8 mouse cellular contexts compared by ENCODE assay signal in genomic region chr11:60810046-60810965, GRCm38 (mm10). TPM values are rescaled to one million over a fixed set of nuclear protein-coding genes. Genes with fewer than 3 reads are reported as not detected.
A peak's percentile ranks its signal among the peaks of the same experiment; 100 is the strongest.
DNase-seq lines count a peak whose midpoint lies in the region; ATAC-seq and TF ChIP-seq lines count a peak whose summit lies in the region.

No protein-coding gene starts in this region.

- peak overlapping the region; percentile 87 for H3K4me2 ChIP-seq in lung, embryonic 14.5 days
- H3K4me2 ChIP-seq in embryonic facial prominence, embryonic 13.5 days: peak overlapping the region; percentile 85
- H3K4me2 ChIP-seq in midbrain, embryonic 14.5 days (ENCODE audit: low read length): peak overlapping the region; percentile 86

- no peak for TF ChIP-seq CTCF in lung, embryonic 14.5 days (IDR thresholded peaks at IDR 0.05; ENCODE audit: low read depth)
- TF ChIP-seq CTCF in kidney, adult 2 months (conservative IDR thresholded peaks at IDR 0.05; ENCODE audit: insufficient read depth, insufficient read length, low read depth, low read length): no peak

- no peaks in the 10 kb centered on the region for H3K36me3 ChIP-seq in lung, embryonic 14.5 days (ENCODE audit: insufficient read depth)
- 0 out of 2 replicates have a peak, but pooled peaks cover 1% of the 10 kb centered on the region for H3K36me3 ChIP-seq in embryonic facial prominence, embryonic 13.5 days
- H3K36me3 ChIP-seq in kidney, adult 2 months (ENCODE audit: control insufficient read depth, insufficient read depth, low read length): no peaks in the 10 kb centered on the region
- H3K36me3 ChIP-seq in midbrain, embryonic 14.5 days (ENCODE audit: control insufficient read depth, insufficient read depth, low read length): no peaks in the 10 kb centered on the region

- H3K4me3 ChIP-seq in lung, embryonic 14.5 days (ENCODE audit: low read depth, low read length): peak overlapping the region; percentile 50
- peak overlapping the region; percentile 53 for H3K4me3 ChIP-seq in embryonic facial prominence, embryonic 13.5 days
- H3K4me3 ChIP-seq in kidney, adult 2 months (ENCODE audit: insufficient read depth, low read depth, low read length): peak overlapping the region; percentile 63
- H3K4me3 ChIP-seq in midbrain, embryonic 14.5 days (replicated peaks; ENCODE audit: low read depth, low read length): peak overlapping the region; percentile 40

- no peaks in the 10 kb centered on the region for H3K27me3 ChIP-seq in lung, embryonic 14.5 days (ENCODE audit: insufficient read depth, low read length)
- no peaks in the 10 kb centered on the region for H3K27me3 ChIP-seq in embryonic facial prominence, embryonic 13.5 days
- H3K27me3 ChIP-seq in kidney, adult 2 months (replicated peaks; ENCODE audit: control insufficient read depth, insufficient read depth, low read length): no peaks in the 10 kb centered on the region
- H3K27me3 ChIP-seq in midbrain, embryonic 14.5 days (ENCODE audit: control insufficient read depth, insufficient read depth, low read length): no peaks in the 10 kb centered on the region

- no peaks in the 10 kb centered on the region for H3K9me3 ChIP-seq in lung, embryonic 14.5 days (ENCODE audit: low read depth, low read length)
- H3K9me3 ChIP-seq in embryonic facial prominence, embryonic 13.5 days: no peaks in the 10 kb centered on the region
- no peaks in the 10 kb centered on the region for H3K9me3 ChIP-seq in midbrain, embryonic 14.5 days (ENCODE audit: control insufficient read depth, low read length)

- peak; percentile 2; the same call in 1 of the 2 replicates for ATAC-seq in lung, embryonic 14.5 days (ENCODE audit: insufficient read depth)
- ATAC-seq in embryonic facial prominence, embryonic 13.5 days (ENCODE audit: insufficient number of reproducible peaks, insufficient read depth, low FRiP score, low TSS enrichment, low read depth): no peak
- no peak for ATAC-seq in midbrain, embryonic 14.5 days (ENCODE audit: low FRiP score, low TSS enrichment)

- no peak for TF ChIP-seq POLR2A in kidney, adult 2 months (IDR thresholded peaks at IDR 0.05; ENCODE audit: low read depth, low read length)

- peak overlapping the region; percentile 50 for H3K9ac ChIP-seq in lung, embryonic 14.5 days
- H3K9ac ChIP-seq in embryonic facial prominence, embryonic 13.5 days: peak overlapping the region; percentile 66
- H3K9ac ChIP-seq in midbrain, embryonic 14.5 days (replicated peaks; ENCODE audit: low read length): no peak overlapping the region; the same call in 1 of the 2 replicates

- 0 out of 2 replicates have a peak overlapping the region, but pooled peaks have one; percentile 27 for H3K27ac ChIP-seq in lung, embryonic 14.5 days (ENCODE audit: low read depth)
- no peak overlapping the region for H3K27ac ChIP-seq in embryonic facial prominence, embryonic 13.5 days
- peak overlapping the region; percentile 95 for H3K27ac ChIP-seq in kidney, adult 2 months (ENCODE audit: insufficient read depth, low read depth, low read length)
- H3K27ac ChIP-seq in midbrain, embryonic 14.5 days (replicated peaks; ENCODE audit: low read depth, low read length): no peak overlapping the region

- DNase-seq in lung, embryonic 14.5 days: no peak
- no peak for DNase-seq in lung, postnatal 25 days (ENCODE audit: low spot score)
- DNase-seq in kidney, adult 2 months: peak; percentile 90
- DNase-seq in midbrain, embryonic 14.5 days: no peak
- DNase-seq in frontal cortex, postnatal 25 days (ENCODE audit: low spot score in 2 of 2): no peak
- no peak for DNase-seq in spleen, adult 12 weeks (ENCODE audit: low spot score)
- no peak for DNase-seq in layer of hippocampus, postnatal 25 days (ENCODE audit: extremely low spot score in 1 of 2, low spot score in 1 of 2)

- peaks cover 5% of the 10 kb centered on the region; the same call in 1 of the 2 replicates for H3K4me1 ChIP-seq in lung, embryonic 14.5 days (ENCODE audit: insufficient read depth)
- peaks cover 27% of the 10 kb centered on the region for H3K4me1 ChIP-seq in embryonic facial prominence, embryonic 13.5 days
- H3K4me1 ChIP-seq in kidney, adult 2 months (ENCODE audit: control insufficient read depth, insufficient read depth, low read length): peaks cover 23% of the 10 kb centered on the region
- H3K4me1 ChIP-seq in midbrain, embryonic 14.5 days (ENCODE audit: control insufficient read depth, insufficient read depth, low read length): no peaks in the 10 kb centered on the region

- 7% methylated on average over 14 of the region's 14 CpGs for WGBS in lung, embryonic 14.5 days
- 11% methylated on average over 14 of the region's 14 CpGs for WGBS in embryonic facial prominence, embryonic 13.5 days
- WGBS in kidney, adult 2 months: 14% methylated on average over 14 of the region's 14 CpGs
- WGBS in midbrain, embryonic 14.5 days: 19% methylated on average over 14 of the region's 14 CpGs

RNA-seq across cellular contexts. Expression of gene Shmt1, which starts 1.2 kb away (rescaled TPM):
- 62.0 and 63.6 TPM in 2 replicates for polyA plus RNA-seq in lung, embryonic 14.5 days (2014; fragmentation: Nextera tagmentation; extraction: Ambion mirVana)
- polyA plus RNA-seq in embryonic facial prominence, embryonic 13.5 days (2015; fragmentation: Nextera tagmentation; extraction: Ambion mirVana): 50.1 and 55.5 TPM in 2 replicates
- 108 and 120 TPM in 2 replicates for polyA plus RNA-seq in kidney, adult 2 months (2012; rRNA removed)
- 4.8 and 6.7 TPM in 2 replicates for polyA plus RNA-seq in midbrain, embryonic 14.5 days (2014; fragmentation: Nextera tagmentation; extraction: Ambion mirVana)
- 1 to 10 TPM; 4.9 to 7.4 TPM for total RNA-seq in layer of hippocampus, postnatal 25 days (2021)

RNA-seq across cellular contexts. Expression of gene Dhrs7b, which starts 20.1 kb away (rescaled TPM):
- polyA plus RNA-seq in lung, embryonic 14.5 days (2014; fragmentation: Nextera tagmentation; extraction: Ambion mirVana): 34.4 and 36.3 TPM in 2 replicates
- 37.2 and 39.5 TPM in 2 replicates for polyA plus RNA-seq in embryonic facial prominence, embryonic 13.5 days (2015; fragmentation: Nextera tagmentation; extraction: Ambion mirVana)
- 29.1 and 30.0 TPM in 2 replicates for polyA plus RNA-seq in kidney, adult 2 months (2012; rRNA removed)
- 27.0 and 30.7 TPM in 2 replicates for polyA plus RNA-seq in midbrain, embryonic 14.5 days (2014; fragmentation: Nextera tagmentation; extraction: Ambion mirVana)
- total RNA-seq in layer of hippocampus, postnatal 25 days (2021): 10 to 100 TPM; 27.6 to 31.5 TPM

RNA-seq across cellular contexts. Expression of gene Smcr8, which starts 33.0 kb away (rescaled TPM):
- 6.6 and 8.3 TPM in 2 replicates for polyA plus RNA-seq in lung, embryonic 14.5 days (2014; fragmentation: Nextera tagmentation; extraction: Ambion mirVana)
- polyA plus RNA-seq in embryonic facial prominence, embryonic 13.5 days (2015; fragmentation: Nextera tagmentation; extraction: Ambion mirVana): 6.2 and 6.4 TPM in 2 replicates
- polyA plus RNA-seq in kidney, adult 2 months (2012; rRNA removed): 12.1 and 13.9 TPM in 2 replicates
- 8.8 and 9.4 TPM in 2 replicates for polyA plus RNA-seq in midbrain, embryonic 14.5 days (2014; fragmentation: Nextera tagmentation; extraction: Ambion mirVana)
- total RNA-seq in layer of hippocampus, postnatal 25 days (2021): 10 to 100 TPM; 29.1 to 30.6 TPM

RNA-seq across cellular contexts. Expression of gene Top3a, which starts 33.1 kb away (rescaled TPM):
- 20.2 and 22.2 TPM in 2 replicates for polyA plus RNA-seq in lung, embryonic 14.5 days (2014; fragmentation: Nextera tagmentation; extraction: Ambion mirVana)
- polyA plus RNA-seq in embryonic facial prominence, embryonic 13.5 days (2015; fragmentation: Nextera tagmentation; extraction: Ambion mirVana): 19.9 and 23.0 TPM in 2 replicates
- 5.8 and 5.9 TPM in 2 replicates for polyA plus RNA-seq in kidney, adult 2 months (2012; rRNA removed)
- 7.4 and 9.3 TPM in 2 replicates for polyA plus RNA-seq in midbrain, embryonic 14.5 days (2014; fragmentation: Nextera tagmentation; extraction: Ambion mirVana)
- 1 to 10 TPM; 5.0 to 6.2 TPM for total RNA-seq in layer of hippocampus, postnatal 25 days (2021)

Comparison
In these comparisons a context has a peak if more than half of its experiments do, and no peak if none do; other contexts are left out.
1. H3K27ac ChIP-seq: peak in lung, embryonic 14.5 days (single experiment) and kidney, adult 2 months (single experiment); none in embryonic facial prominence, embryonic 13.5 days (single experiment) and midbrain, embryonic 14.5 days (single experiment).
2. Peak in every context shown above with its lines, with median percentiles within 50 percentile points of each other: H3K4me2 ChIP-seq and H3K4me3 ChIP-seq.